Mouse (Mus musculus) liver, embryonic 14.5 days (tissue): Measurements from ENCODE around the gene Rngtt.
"Not testable (repeated sequence)": the region's sequence is repeated elsewhere in the genome, so short reads cannot be mapped to it uniquely, and the experiment has no call there.

Experiments
- CTCF ChIP-seq: IDR thresholded peaks from 2 replicates; pipeline ENCODE4 v1.5.1; 2016; ENCODE audit warnings: antibody characterized with exemption, low read depth, control low read depth
- EP300 ChIP-seq: IDR thresholded peaks from 2 replicates; pipeline ENCODE4 v1.6.1; 2016; ENCODE audit warnings: antibody characterized with exemption, low read depth

GRCm38 (mm10) chr4:33314150-33314549 is 4.0 kb downstream of the Rngtt start:
- not testable (repeated sequence) for TF ChIP-seq CTCF, EP300
